Mouse (Mus musculus): ENCODE data around the gene Ganab.
A peak's percentile ranks its signal among the peaks of the same experiment; 100 is the strongest.

Gene Ganab

DNA sequence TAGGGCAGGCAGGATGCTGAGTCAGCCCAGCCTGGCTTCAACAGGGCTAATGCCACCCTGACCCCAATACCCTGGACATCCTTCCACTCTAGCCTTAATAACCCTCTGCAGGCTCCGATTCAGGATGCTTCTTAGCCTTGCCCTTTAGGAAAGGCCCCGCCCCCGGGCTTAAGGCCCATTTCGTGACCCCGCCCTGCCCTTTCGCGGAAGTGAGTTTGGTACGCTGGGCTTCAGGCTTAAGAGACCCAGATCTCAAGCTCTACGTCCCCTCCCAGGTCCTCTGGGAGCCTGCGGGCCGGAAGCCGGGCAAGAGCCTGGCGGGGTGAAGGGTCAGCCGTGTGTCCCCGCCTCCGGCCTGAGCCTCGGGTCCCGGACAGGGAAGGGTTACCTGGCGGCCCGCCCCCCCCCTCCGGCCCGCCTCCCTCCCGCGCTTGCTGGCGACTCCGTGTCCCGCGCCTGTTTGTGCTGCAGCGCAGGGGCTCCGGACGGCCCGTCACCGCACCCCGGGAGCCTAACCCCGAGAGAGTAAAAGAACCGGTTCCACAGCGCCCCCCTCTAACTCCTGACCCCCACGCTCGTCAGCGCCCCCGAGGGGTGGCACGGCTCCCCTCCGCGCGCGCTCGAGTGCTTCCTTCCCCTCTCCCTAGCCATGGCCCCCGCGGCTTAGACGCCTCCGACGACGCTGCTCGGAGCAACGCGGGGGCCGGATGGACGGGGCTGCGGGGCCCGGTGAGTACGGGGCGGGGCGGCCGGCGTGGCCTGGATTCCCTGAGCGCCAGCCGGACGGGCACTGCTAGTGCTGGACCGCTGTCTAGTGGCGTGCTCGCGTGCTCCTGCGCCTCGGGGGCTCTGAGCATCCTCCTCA, 31.6 kb downstream of the Ganab start, which contains the start of the genes Rom1 and Eml3:
TSS of gene Rom1 (minus strand) at position 133 of the 865 bp plus-strand sequence.
TSS of gene Eml3 (plus strand) at position 329 of the 865 bp plus-strand sequence.
- peak; percentile 25 for ATAC-seq (ENCODE audit: low TSS enrichment)

DNA sequence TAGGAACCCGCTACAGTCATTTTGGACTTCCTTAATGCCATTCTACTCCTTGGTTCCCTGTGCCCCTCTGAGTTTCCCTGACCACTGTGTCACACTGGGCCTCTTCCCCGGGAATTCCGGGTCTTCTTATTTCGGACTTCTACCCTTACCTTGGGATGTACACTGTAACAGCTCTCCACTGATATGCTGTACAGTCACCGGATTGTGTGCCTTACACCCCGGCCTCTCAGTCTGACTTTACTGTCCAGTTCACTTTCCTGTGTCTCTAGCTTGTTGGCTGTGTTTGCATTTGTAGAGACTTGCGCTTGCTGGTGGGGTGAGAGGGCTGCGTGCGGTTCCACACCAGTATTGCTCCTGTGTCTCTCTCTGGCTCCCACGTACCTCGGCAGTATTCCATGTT, 32.2 kb downstream of the Ganab start:
- no peak for ATAC-seq (ENCODE audit: low TSS enrichment)

GRCm38 (mm10) chr19:8930771-8931170, 32.9 kb downstream of the Ganab start:
- ATAC-seq (ENCODE audit: low TSS enrichment) = no peak

DNA sequence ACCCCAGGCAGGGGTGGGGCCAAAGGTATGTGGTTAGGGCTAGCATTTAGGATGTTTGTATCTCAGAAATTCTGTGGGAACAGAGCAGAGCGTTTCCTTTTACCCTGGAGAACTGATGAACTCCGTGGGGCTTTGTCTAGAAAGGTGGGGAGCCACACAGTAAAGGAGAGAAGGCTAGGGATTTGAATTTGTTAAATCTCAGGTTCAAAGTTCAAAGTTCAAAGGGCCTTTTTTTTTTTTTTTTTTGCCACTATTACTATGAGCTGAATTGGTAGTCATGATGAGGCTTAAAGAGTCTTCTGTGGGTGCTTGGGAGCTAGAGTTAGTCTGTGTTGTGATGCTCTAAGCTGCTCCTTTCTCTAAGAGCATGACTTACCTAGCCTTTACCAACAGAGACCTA, 38.9 kb downstream of the Ganab start:
- ATAC-seq (ENCODE audit: low TSS enrichment) = no peak

GRCm38 (mm10) chr19:8940526-8941133, 42.8 kb downstream of the Ganab start:
- ATAC-seq (ENCODE audit: low TSS enrichment) = no peak

DNA sequence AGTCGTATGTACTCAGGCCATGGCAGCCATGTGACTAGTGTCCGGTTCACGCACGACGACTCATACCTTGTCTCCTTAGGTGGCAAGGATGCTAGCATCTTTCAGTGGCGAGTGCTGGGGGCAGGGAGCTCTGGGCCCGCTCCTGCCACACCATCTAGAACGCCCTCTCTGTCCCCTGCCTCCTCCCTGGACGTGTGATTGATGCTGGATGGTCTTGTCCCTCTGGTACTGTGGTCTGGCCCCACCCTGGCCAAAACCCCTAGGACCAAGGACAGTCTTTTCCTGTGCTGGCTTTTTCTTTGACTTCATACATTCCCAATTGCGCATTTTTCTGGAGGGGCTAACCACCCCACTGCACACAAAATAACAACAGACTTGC, 43.3 kb downstream of the Ganab start:
- ATAC-seq (ENCODE audit: low TSS enrichment) = no peak

GRCm38 (mm10) chr19:8941515-8942217, 43.8 kb downstream of the Ganab start, which contains the start of gene Mta2:
Gene Mta2, plus strand, starts transcription at chr19:8941875.
- peak; percentile 92 for ATAC-seq (ENCODE audit: low TSS enrichment)

- ATAC-seq (ENCODE audit: low TSS enrichment) = peak; percentile 45
Observed at GRCm38 (mm10) chr19:8942276-8942964, 44.5 kb downstream of the Ganab start.

DNA sequence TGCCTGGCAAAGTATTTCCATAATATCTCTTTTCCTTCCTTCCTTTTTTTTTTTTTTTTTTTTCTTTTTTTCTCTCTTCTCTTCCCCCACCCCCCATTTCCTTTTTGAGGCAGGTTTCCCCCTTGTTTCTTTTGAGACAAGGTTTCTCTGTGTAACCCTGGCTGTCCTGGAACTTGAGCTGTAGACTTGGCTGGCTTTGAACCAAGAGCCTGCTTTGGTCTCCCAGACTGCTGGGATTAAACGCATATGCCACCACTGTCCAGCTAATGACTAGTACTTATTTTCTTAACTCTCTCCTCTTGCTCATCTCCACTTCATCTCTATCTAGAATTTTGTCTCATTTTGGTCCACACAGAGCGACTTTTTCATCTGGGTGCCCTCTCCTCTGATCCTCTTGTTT, 45.2 kb downstream of the Ganab start:
- no peak for ATAC-seq (ENCODE audit: low TSS enrichment)

GRCm38 (mm10) chr19:8944062-8944461, 46.2 kb downstream of the Ganab start:
- ATAC-seq (ENCODE audit: low TSS enrichment) = no peak

- no peak for ATAC-seq (ENCODE audit: low TSS enrichment)
Observed at GRCm38 (mm10) chr19:8944750-8945149, 46.9 kb downstream of the Ganab start.

DNA sequence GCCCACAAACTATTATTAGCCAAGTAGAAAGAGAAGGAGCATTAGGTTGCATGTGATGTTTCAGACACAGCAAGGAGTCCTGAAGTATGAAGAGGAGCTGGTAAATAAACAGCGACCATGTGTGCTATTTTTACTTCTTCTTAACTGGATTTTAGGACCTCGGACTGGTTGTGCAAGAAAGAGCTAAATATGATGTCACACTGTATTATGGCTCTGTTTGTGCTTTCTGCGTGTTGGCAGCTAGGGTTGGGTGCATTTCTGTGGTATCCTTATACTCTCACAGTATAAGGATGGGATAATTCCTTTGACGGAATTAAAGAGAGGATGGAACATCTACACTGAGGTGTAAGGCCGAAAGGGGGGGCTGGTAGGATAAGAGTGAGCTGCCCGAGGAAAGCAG, 47.4 kb downstream of the Ganab start:
- no peak for ATAC-seq (ENCODE audit: low TSS enrichment)

DNA sequence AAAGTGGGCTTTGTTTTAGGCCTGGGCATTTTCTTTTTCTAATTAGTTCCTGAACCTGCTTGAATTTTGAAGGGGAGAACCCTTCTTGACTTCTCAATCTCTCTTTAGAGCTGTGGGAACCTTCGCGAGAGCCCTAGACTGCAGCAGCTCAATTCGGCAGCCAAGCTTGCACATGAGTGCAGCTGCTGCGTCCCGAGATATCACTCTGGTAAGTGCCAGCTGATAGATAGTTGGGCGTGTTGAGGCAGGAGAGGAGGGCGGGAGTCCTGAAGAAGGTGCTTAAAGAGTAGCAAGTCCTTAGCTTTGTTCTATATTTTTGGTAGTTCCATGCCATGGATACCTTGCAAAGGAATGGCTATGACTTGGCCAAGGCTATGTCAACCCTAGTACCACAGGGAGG, 49.1 kb downstream of the Ganab start:
- no peak for ATAC-seq (ENCODE audit: low TSS enrichment)

DNA sequence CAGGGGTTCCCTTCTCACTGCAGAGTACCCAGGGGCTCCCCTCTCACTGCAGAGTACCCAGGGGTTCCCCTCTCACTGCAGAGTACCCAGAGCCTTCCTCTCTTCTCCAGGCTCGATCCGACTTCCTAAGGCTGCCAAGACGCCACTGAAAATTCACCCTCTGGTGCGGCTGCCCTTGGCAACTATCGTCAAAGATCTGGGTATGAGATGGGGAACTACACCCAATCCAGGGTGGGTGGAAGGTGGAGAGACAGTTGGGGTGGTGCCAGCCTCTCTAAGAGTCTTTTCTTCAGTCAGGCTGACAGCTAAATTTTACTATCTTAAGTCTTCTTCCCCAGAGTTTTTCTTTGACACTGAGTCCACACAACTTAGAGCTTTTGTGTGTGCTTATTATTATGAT, 52.3 kb downstream of the Ganab start:
- no peak for ATAC-seq (ENCODE audit: low TSS enrichment)

DNA sequence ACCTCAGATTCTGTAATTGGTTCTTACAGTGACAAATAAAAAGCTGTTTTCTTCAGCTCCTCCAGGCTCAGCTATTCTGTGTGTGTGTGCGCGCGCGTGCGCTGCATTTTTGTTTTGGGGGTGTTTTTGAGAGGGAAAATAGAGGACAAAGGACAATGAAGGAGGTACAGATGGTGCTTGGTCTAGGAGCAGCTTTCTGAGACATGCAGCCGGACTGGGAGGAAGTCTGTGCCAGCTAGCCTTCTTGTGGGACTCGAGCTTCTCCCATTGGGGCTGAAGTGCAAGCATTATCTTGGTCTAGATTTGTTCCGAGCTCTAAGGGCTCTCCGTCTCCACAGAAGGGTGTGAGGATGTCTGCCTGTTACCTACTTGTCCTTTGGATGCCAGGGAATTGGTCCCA, 54.4 kb downstream of the Ganab start:
- ATAC-seq (ENCODE audit: low TSS enrichment) = no peak

- ATAC-seq (ENCODE audit: low TSS enrichment) = peak; percentile 92
Observed at GRCm38 (mm10) chr19:8953135-8954039, 55.5 kb downstream of the Ganab start, which contains the start of gene Tut1. Gene Tut1, plus strand, starts transcription at chr19:8953847.

DNA sequence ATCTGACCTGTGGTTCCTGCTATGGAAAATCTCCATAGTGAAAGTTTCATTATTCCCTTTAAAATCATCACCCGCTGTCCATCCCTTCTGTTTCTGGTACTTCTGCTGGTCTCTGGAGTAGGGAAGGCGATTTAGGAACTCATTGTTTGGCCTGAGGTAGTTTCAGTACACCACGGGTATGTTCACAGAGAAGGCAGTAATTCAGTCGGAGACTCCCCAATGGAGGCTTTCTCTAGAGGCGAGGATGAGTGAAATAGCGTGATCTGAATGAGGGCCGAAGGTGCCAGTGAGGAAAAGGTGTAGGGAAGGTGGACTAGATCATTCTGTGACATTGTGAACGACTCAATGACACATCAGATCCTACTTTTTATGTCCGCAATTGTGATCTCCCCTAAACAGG, 56.3 kb downstream of the Ganab start:
- ATAC-seq (ENCODE audit: low TSS enrichment) = no peak

DNA sequence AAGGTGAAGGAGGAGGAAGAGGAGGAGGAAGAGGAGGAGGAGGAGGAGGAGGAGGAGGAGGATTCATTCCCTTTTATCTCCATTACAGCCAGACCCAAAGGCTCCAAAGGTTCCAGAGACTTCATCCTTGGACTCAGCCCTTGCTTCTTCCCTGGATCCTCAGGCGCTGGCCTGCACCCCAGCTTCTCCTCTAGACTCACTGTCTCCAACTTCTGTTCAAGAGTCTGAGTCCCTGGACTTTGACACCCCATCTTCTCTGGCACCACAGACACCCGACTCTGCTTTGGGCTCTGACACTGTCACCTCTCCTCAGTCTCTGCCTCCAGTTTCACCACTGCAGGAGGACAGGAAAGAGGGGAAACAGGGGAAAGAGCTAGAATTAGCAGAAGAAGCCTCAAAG, 64.4 kb downstream of the Ganab start:
- ATAC-seq (ENCODE audit: low TSS enrichment) = no peak

DNA sequence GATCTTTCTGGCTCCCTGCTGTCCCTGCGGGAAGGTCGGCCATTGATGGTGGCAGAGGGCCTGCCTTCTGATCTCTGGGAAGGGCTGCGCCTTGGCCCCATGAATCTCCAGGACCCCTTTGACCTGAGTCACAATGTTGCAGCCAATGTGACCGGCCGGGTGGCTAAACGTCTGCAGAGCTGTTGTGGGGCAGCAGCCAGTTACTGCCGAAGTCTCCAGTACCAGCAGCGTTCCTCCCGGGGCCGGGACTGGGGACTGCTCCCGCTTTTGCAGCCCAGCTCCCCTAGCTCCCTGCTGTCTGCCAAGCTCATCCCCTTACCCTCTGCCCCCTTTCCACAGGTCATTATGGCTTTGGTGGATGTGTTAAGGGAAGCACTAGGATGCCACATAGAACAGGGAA, 67.2 kb downstream of the Ganab start:
- no peak for ATAC-seq (ENCODE audit: low TSS enrichment)

GRCm38 (mm10) chr19:8965771-8966170, 67.9 kb downstream of the Ganab start:
- no peak for ATAC-seq (ENCODE audit: low TSS enrichment)

- no peak for ATAC-seq (ENCODE audit: low TSS enrichment)
Observed at GRCm38 (mm10) chr19:8966198-8966589, 68.3 kb downstream of the Ganab start.

Measured in frontal cortex, adult (tissue).